Mouse (Mus musculus): ENCODE results near the gene Mov10.

- TF ChIP-seq POLR2A (IDR thresholded peaks at IDR 0.05; ENCODE audit: low read depth, low read length) = no peak
- peak; percentile 71; the same call in 1 of the 2 replicates for TF ChIP-seq CTCF (IDR thresholded peaks at IDR 0.05; ENCODE audit: extremely low read depth, insufficient read length, insufficient replicate concordance, low read depth, low read length)
Measured at GRCm38 (mm10) chr3:104770035-104770434, 48.3 kb downstream of the Mov10 start.
